Mouse (Mus musculus): Measurements from ENCODE around the gene Invs.

GRCm38 (mm10) chr4:48481287-48481686, 201.7 kb downstream of the Invs start:
- TF ChIP-seq CTCF (IDR thresholded peaks at IDR 0.05; ENCODE audit: insufficient read depth, low read depth, low read length) (no peak), POLR2A (IDR thresholded peaks at IDR 0.05; ENCODE audit: insufficient read depth, low read depth, low read length) (no peak)
